Mouse (Mus musculus) ovary, adult 10 weeks (tissue): Measurements from ENCODE around the gene Zbtb8os. TPM values are rescaled to one million over a fixed set of nuclear protein-coding genes. Genes with fewer than 3 reads are reported as not detected.

Experiments used
- polyA plus RNA-seq: library from polyadenylated mRNA; stranded (reverse); fragments of 350-450 nt; fragmentation: Illumina TruSeq; extraction: RNeasy Lipid Tissue Mini Kit (QIAGEN cat#74804); gene quantifications from one replicate; pipeline ENCODE4 v1.2.3, GENCODE M21; 2014

Gene Zbtb8os
- 116 TPM for polyA plus RNA-seq

DNA sequence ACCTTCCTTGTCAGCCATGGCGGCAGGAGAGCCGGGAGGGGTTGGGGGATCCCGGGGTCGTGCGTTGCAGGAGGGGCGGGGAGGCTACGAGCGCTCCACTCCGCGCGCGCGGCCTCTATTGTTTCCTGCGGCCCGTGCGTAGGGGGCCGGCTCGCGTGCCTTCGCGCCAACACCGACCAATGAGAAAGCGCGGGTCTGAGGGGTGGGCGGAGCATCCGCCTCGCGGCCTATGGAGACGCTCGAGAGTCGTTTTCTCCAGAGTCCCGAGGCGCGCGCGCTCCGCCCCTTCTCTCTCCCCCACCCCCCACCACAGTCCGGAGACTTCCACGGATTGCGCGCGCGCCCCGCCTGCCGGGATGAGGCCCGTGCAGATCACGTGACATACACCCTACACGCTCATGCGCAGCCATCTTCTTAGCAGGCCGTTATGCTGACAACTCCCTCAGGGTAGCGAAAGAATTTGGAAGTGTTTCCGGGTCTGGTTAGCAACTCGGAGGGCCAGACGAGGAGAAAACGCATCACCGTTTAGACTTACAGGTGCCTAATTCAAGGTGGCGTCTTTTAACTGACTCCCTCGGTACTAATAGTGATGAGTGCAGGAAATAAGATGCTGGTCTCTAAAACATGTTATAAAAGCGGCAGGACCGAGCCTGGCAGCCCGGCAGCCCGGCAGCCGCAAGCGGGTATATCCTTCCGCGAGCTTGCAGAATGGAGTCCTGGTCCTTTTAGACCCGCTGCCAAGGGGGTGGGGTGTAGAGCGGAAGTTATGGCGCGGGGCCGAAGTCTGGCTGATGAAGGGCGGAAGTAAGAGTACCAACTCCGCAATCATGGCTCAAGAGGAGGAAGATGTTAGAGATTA lies at the start of gene Zbtb8os, which contains the start of gene Rbbp4:
Zbtb8os (plus strand) TSS at position 480 of the 859 bp plus-strand sequence.
Rbbp4 (minus strand) TSS at position 155 of the 859 bp plus-strand sequence.

DNA sequence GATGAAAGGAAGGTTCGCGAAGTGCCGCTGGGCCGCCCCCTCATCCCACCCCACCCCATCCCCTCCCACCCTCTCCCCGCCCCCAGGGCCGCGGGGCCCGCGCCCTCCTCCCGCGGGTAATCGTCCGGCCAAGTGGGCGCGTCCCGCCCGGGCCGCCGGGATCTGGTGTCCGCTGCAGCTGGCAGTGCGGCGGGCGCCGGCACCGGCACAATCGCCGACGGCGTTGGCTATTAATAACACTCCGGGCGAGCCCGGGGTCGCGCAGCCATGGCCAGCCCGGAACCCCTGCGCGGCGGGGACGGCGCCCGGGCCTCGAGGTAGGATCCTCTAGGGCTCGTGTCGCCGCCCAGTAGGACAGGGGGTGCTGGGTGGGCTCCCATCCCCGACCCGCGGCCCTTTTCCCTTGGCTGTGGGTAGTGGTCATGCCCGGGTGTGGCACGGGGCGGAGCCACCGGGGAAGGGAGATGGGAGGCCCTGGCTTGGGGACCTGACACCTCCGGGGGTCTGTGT lies 48.0 kb upstream of the Zbtb8os start, which contains the start of gene Sync:
Sync (plus strand) TSS at position 146 of the 510 bp plus-strand sequence.

DNA sequence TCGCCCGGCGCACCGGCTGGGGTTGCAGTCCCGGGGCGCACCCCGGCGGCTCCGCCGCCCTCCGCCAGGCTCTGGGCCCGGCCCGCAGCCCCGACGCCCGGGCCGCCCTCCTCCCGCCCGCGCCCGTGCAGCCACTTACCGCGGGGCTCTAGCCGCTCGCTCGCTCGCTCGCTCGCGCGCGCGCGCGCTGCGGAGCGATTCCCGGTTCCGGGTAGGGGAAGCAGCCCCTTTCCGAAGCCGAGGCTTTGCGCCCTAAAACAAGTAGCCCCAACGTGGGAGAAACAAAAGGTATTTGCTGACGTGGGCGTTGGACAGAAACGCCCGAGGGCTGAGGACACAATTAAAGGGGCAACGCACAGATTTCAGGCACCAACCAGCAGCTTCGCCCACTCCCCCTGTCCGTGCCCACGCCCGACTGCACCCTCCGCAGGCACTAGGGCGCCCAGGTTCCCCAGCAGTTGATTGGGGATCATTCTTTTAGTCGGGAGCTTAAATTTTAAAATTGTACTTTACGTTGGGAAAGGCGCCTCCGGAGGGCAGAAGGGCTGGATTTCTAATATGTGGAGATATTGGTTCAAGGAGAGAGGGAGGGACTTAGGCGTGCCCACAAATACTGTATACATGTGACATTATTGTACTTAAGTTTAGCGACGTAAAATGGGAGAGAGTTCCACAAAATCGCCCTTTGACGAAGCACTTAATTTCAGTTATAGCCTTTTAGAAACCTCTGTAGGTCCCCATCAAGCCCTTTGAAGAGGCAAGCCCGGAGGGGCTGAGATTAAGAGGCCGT lies 42.3 kb downstream of the Zbtb8os start, which contains the start of gene Zbtb8a:
Zbtb8a (minus strand) TSS at position 516 of the 790 bp plus-strand sequence.

Other genes with a start within 250 kb of the Zbtb8os start
- gene Tmem54, start 230.1 kb upstream of the Zbtb8os start, polyA plus RNA-seq, result not detected
- not detected for gene Hpca, start 213.7 kb upstream of the Zbtb8os start, polyA plus RNA-seq
- gene Fndc5, start 198.7 kb upstream of the Zbtb8os start, polyA plus RNA-seq, result 6.4 TPM
- 92.1 TPM for gene S100pbp, start 146.0 kb upstream of the Zbtb8os start, polyA plus RNA-seq
- gene Yars, start 145.9 kb upstream of the Zbtb8os start, polyA plus RNA-seq, result 8.6 TPM
- gene C77080, start 74.3 kb upstream of the Zbtb8os start, polyA plus RNA-seq, result 2.3 TPM
- gene Sync, start 48.1 kb upstream of the Zbtb8os start, polyA plus RNA-seq, result 4.0 TPM
- gene Rbbp4, start 325 bp upstream of the Zbtb8os start, polyA plus RNA-seq, result 398 TPM
- 4.2 TPM for gene Zbtb8a, start 42.4 kb downstream of the Zbtb8os start, polyA plus RNA-seq
- 18.5 TPM for gene Zbtb8b, start 105.2 kb downstream of the Zbtb8os start, polyA plus RNA-seq
- 8.4 TPM for gene Bsdc1, start 125.9 kb downstream of the Zbtb8os start, polyA plus RNA-seq
- not detected for gene Tssk3, start 155.3 kb downstream of the Zbtb8os start, polyA plus RNA-seq
- not detected for gene Fam229a, start 155.5 kb downstream of the Zbtb8os start, polyA plus RNA-seq
- 220 TPM for gene Marcksl1, start 177.9 kb downstream of the Zbtb8os start, polyA plus RNA-seq
- 51.0 TPM for gene Hdac1, start 207.0 kb downstream of the Zbtb8os start, polyA plus RNA-seq
- gene Lck, start 237.9 kb downstream of the Zbtb8os start, polyA plus RNA-seq, result 0.66 TPM
- gene Fam167b, start 242.9 kb downstream of the Zbtb8os start, polyA plus RNA-seq, result 0.94 TPM